Mouse (Mus musculus) liver, adult (tissue): Measurements from ENCODE around the gene Eif4enif1.

ENCODE experiments used
- GATA4 ChIP-seq: IDR thresholded peaks from 2 replicates; pipeline ENCODE4 v1.6.1; 2014; ENCODE audit warnings: mild to moderate bottlenecking, low read length; ENCODE audit not compliant: insufficient replicate concordance

Eif4enif1 gene

GRCm38 (mm10) chr11:3289803-3290639 lies 87.8 kb downstream of the Eif4enif1 start:
- TF ChIP-seq GATA4, result no peak

GRCm38 (mm10) chr11:3290640-3291310 lies 88.6 kb downstream of the Eif4enif1 start:
- TF ChIP-seq GATA4, result no peak

- no peak for TF ChIP-seq GATA4
Measured at GRCm38 (mm10) chr11:3291311-3292061, 89.3 kb downstream of the Eif4enif1 start.

- TF ChIP-seq GATA4, result no peak
Measured at GRCm38 (mm10) chr11:3292062-3292421, 89.8 kb downstream of the Eif4enif1 start.

- TF ChIP-seq GATA4, result no peak
Measured at GRCm38 (mm10) chr11:3292711-3293249, 90.6 kb downstream of the Eif4enif1 start.

GRCm38 (mm10) chr11:3293361-3293760 lies 91.2 kb downstream of the Eif4enif1 start:
- no peak for TF ChIP-seq GATA4
